Mouse (Mus musculus): ENCODE data around the gene Trpm3.

DNA sequence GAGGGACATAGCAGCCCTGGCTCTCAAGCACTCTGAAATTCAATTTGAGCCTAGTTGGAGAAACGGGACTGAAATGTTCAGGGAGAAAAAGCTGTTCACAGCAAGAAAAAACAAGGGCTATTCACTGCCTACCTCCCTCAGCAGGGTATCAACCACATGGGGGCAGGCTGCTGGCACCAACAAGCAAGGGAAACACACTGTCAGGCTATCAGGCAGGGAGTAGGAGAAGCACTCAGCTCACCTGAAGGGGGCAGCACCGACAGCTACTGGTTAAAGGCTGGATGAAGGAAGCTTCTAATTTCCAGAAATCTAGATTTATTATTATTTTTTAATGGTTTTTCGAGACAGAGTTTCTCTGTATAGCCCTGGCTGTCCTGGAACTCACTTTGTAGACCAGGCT, 876.7 kb downstream of the Trpm3 start:
- TF ChIP-seq CTCF (IDR thresholded peaks at IDR 0.05; ENCODE audit: control insufficient read depth, insufficient read depth, insufficient read length) (peak; percentile 54), CEBPB (IDR thresholded peaks at IDR 0.05; ENCODE audit: low read depth) (no peak), MAX (IDR thresholded peaks at IDR 0.05) (no peak), FOSL1 (IDR thresholded peaks at IDR 0.05; ENCODE audit: insufficient read depth, low read length, poor library complexity, severe bottlenecking) (no peak)
